Mouse (Mus musculus) thymus, postnatal 14 days (tissue): Measurements from ENCODE around the gene Baz2a.
"Not testable (repeated sequence)": the region's sequence is repeated elsewhere in the genome, so short reads cannot be mapped to it uniquely, and the experiment has no call there.

ENCODE experiments used
- DNase-seq: peaks from one replicate; pipeline ENCODE4 v3.0.0; 2021

The Baz2a gene

DNA sequence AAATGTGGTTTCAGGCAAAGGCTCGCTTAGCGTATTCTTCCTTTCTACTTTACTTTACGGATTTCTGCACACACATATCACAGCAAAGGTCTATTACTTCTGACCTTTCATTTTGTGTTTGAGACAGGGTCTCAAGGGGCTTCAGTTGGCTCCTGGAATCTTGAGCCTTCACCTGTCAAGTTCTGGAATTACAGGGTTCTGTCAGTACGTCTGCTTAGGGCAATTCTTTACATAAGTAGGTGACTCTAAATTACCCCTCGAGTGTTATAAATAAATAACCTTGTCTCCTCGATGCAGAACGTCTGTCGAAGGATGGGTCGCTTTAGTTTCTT lies 8.9 kb upstream of the Baz2a start:
- DNase-seq: no peak

DNA sequence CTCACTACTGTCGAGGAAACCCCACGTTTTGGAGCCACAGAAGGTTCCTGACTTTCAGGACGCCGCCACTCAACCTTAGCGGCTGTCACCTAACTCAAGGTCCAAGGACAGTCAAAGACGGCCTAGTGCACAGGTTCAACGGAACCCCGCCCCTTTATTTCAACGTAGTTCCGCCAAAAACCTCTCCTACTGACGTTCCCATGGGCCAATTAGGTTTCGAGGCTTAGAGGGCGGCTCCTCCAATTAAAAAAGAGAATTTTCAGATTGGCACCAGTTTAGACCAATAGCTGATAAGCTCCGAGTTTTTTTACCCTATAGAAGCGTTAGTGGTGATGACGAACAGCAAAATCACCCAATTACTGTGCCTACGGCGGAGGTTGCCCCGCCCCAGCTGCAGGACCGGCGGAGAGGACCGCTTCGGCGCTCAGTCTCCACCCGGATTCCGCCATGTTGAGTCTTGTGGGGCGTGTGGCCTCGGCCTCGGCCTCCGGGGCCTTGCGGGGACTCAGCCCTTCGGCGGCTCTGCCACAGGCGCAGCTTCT lies 8.4 kb upstream of the Baz2a start, which contains the start of gene Atp5b:
Atp5b (plus strand) TSS at position 394 of the 542 bp plus-strand sequence.
- DNase-seq: peak; percentile 98

DNA sequence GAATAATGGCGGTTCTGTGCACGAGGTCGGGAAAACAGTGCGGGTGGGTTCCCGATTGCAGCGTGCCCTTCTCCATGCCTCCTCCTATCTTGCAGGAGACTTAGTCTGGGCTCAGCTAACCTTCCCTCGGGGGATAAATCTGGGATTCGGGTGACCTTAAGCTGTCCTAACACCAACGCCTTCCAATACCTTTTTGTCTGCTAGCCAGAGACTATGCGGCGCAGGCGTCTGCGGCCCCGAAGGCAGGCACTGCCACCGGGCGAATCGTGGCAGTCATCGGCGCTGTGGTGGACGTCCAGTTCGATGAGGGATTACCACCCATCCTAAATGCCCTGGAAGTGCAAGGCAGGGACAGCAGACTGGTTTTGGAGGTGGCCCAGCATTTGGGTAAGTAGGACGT lies 7.7 kb upstream of the Baz2a start:
- peak; percentile 42 for DNase-seq

DNA sequence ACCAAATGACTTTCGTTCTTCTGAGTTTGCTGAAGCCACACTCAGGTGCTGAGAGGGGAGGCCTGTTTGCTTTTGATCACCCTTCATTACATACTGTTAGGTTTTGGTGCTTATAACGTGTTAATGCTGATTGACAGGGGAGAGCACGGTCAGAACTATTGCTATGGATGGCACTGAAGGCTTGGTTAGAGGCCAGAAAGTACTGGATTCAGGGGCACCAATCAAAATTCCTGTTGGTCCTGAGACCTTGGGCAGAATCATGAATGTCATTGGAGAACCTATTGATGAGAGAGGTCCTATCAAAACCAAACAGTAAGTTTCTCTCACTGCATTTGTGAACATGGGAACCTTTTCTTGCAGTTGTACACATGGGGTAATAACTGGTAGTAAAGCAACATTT lies 7.2 kb upstream of the Baz2a start:
- no peak for DNase-seq

DNA sequence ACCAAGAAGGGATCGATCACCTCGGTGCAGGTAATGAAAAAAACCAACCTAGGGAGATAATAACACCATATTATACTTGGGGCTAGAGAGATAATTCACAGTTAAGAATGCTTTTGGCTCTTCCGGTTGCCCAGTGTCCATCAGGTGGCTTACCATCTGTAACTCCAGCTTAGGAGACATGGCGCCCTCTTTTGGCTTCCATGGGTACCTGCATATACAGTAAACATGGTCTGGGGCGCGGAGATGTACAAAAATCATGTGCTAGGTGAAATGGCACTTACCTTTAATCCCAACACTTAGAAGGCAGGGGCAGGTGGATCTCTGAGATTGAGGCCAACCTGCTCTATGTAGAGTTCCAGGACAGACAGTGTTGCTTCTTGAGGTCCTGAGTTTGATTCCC lies 5.0 kb upstream of the Baz2a start:
- peak; percentile 52 for DNase-seq

DNA sequence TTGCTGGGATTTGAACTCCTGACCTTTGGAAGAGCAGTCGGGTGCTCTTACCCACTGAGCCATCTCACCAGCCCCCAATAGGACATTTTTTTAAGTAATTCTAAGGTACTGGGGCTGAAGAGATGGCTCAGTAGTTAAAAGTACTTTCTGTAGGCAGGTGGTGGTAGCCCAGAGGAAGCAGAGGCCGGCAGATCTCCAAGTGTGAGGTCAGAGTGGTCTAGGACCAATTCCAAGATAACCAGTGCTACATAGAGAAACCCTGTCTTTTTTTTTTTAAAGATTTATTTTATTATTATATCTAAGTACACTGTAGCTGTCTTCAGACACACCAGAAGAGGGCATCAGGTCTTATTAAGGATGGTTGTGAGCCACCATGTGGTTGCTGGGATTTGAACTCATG lies 4.2 kb upstream of the Baz2a start:
- DNase-seq: not testable (repeated sequence)

DNA sequence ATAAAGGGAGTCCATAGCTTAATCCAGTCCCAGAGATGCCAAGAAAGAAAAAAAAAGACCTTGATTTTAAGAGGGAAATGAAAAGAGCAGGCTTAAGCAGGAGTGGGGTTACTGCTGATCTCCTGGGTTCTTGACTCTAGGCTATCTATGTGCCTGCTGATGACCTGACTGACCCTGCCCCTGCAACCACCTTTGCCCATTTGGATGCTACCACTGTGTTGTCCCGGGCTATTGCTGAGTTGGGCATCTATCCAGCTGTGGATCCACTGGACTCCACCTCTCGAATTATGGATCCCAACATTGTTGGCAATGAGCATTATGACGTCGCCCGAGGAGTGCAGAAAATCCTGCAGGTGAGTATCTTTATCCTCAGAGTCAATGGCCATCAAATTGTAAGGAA lies 3.2 kb upstream of the Baz2a start:
- no peak for DNase-seq

DNA sequence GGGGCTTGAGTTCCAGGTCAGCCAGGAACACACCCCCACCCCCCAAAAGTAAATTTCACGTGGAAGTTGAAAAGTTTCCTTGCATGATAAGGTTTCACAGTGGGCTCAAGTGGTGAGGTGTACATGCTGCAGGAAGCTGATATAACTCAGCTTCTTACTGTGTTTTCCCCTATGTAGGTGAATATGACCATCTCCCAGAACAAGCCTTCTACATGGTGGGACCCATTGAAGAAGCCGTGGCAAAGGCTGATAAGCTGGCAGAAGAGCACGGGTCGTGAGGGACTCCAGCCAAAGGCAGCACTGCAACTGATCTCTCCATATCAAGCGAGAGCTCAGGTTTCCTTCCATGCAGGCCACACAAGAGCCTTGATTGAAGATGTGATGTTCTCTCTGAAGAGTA lies 1.5 kb upstream of the Baz2a start:
- no peak for DNase-seq

DNA sequence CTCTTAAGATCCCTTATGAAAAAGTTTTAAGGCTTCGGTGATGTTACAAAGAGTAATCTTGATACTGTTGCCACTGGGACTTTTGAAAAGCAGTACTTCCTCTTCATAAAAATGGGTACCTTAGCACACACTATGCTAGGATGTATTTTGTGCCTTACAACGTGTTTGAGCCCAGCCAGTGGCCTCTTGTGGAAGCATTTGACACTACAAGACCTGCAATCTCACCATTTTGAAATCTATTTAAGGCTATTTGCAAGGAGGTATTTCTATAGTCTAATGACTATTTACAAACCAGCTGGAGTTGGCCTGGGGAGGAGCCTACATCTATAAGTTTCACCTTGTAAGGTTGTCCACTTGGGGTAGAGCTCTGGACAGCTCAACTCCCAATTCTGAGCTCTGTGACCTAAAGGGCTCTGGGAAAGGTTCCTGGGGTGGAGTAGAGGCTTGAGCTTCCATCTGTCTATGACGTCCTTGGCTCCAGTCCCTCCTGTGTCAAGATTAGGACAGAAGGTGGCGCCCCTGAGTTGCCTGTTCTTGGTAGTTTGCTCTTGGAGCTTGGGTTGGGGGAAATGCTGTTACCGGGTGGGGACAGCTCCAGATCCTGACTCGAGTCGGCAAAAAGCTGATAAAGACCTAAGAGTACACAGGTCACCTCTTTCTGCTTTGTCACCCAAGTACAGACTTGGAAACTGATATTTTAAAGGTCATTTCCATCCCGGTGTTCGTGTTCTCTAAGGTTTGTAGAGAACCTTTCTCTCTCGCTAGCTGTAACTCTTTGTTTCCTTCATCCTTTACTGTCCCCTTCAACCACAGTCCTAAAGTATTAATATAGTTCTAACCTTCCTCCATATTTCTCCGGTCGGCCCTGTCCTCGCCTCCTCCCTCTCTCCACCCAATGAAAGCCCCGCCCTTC lies 470 bp upstream of the Baz2a start:
- peak; percentile 93 for DNase-seq

DNA sequence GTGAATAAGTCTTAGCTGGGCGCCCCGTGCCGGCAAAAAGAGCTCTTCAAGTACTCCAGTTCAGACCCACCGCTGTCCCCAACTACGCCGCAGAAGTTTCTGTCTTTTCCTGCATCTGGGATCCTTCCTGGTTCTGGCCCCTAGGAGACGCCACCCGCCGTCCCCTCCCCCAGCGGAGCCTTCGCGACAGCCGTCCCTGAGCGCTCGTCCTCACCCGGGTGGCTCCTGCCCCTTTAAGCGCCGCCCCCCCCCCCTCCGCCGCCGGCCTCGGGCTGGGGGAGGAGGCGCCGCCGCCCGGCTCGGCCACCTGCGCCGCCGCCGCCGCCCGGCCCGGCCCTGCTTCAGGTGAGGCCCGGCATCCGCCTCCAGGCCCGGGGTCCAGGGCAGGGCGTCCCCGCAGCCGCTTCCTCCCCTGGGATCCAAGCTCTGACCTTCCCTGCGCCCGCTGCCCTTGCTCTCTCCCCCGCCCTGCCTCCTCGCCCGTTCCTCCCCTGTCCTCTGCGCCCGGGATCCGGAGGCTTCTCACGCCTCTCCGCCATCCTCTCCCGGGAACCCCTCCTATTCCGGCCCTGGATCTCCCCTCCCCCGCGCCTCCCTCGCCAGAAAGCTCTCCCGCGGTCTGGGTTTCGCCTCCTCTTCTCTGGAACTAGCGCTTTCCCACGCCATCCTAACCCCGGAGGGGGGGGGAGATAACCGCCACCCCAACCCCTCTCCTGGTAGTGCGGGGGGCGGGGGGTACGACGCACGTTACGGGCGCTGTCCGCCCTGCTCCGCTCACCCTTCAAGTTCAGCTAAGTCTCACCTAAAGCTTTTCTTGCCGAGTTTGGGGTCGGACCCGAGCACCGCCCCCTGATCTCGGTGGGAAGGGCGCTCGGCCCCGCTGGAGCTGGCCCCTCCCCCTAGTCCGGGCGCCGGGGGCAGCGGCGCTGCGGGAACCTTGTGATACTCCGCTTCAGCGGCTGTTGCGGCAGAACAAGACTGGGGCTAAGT lies 1.4 kb downstream of the Baz2a start:
- peak; percentile 88 for DNase-seq

DNA sequence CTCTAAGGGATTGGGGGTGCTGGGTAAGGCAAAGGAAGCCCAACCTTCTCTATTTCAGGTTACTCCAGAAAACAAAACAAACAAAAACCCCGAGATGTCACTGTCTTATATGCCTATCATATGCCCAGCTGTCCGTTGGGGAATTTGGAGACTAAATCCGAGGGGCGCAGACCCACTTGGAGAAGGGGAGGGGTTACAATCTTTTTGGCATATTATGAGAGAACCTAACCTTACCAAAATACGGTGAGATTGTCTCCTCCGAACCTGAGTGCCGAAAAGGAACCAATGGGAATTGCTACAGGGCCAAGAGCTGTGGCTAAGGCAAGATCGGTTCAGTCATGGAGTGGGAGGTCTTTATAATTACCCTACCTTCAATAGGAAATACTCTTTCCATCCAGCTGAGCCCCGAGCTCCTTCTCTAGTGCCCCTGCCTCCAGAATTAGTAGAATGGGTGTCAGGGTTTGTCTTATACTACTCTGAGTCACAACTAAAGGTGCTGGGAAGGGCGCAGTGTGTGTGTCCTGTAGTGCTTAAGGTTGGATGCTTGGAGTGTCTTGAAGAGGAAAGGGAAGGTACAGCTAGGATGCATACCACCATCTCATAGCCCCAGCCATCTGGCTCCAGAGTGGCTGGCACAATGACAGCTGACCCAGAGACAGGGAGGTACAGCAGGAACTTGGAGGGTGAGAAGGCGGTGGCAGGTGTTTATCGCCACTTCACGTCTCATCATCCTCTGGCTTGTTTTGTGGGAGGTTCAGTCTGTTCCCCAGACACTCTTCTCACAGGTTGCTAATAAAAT lies 2.3 kb downstream of the Baz2a start:
- peak; percentile 46 for DNase-seq

DNA sequence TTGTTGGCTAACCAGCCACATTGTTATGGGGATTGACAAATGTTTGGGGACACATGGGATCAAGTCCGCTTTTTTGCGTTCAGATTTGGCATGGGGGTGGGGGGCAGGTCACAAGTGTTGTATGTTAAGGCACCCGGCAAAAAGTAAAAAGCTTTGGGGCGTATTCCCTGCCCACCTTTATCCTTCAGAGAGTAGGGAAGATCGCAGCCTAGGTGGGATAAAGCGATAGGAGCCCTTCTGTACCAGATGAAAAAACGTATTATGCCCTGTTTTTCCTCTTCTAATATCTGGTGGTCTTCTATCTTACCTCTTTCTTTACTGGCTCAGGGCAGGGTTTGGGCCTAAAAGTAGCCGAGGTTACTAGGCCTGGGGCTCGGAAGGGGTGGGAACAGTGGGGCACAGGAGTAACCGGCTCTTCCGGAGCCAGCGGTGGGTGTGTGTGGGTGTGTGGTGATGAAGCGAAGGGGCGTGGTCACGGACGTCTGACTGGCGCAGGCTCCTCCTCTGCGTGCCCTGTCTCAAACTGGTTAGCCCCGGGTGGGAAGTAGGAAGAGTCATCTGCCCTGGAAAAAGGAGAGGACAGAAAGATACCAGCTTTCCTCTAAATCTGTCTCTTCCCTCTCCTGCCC lies 3.1 kb downstream of the Baz2a start:
- peak; percentile 97 for DNase-seq

DNA sequence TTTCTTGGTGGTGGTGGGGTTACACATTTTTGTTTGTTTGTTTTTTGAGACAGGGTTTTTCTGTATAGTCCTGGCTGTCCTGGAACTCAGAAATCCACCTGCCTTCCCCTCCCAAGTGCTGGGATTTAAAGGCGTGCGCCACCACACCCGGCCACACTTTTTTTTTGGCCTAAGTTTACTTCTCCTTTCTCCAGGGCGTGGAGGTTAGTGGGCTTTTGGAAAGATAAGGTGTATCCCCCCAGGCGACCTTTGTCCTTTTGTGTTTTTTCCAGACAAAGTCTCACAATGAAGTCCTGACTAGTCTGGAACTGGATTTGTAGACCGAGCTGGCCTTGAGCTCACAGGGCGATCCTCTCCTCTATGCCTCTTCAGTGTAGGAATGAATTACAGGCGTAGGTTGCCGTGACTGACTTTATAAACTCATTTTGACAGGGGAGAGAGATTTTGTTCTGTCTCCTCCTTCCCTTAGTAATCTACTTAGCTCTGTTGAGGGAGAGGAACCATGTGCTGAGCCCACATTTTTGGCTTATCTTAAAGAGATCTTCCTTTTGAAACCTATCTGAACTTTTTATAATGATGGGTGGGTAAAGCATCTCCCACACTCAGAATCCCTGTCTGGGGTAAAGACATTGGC lies 3.7 kb downstream of the Baz2a start:
- DNase-seq: no peak

DNA sequence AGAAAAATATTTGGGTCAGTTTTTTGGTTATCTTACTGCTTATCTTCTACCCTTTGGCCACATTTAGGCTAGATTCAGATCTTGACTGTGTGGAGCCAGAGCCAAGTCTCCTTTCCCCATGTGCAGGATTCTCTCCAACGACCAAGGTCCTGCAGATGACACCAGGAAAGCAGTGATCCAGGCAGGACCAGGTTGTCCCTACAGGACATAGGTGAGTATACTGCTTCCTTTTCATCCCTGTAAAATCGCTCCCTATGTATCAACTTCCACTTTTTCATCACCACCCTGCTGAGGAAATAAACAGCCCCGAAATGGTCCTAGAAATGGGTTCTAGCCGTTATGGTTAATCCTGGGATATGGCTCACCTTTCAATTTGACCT lies 4.9 kb downstream of the Baz2a start:
- DNase-seq: no peak

DNA sequence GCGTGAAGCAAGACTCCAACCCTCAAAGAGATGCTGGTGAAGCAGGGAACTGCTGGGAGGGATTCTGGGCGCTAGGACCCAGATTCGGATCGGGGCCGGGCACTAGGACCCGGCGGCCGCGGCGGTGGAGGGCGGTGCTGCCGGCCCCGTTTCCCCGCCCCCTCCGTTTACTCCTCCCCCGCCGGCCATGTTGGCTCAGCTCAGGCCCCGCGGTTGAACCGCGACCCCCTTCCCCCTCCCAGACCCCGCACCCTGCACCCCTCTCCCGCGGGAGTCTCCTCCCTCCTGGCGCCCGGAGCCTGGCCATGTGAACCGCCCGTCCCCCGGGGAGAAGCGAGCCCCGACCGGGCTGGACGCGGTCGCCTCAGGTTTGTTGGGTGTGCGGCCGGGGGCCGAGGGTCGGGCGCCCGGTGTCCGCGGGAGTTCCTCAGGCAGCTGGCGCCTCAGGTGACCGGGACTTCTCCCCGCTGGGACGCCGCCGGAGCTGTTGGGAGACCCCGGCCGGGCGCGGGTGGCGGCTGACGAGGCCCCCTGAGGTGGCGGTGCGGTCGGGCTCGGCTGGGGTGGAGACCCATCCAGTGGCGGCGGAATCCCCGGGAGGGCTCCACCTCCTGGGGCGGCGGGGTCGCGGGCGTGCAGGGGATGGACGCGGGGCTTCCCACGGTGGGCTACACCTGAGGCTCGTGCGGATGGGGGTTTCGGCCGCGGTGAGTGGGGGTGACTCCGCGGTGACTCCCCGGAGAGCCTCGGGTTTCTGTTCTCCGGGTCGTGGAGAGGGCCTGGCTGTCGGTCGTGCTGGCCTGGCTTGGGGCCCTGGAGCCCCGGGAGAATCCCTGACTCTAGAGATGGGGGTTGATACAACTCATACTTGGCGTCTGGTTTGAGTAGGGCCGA lies 5.6 kb downstream of the Baz2a start:
- peak; percentile 89 for DNase-seq

DNA sequence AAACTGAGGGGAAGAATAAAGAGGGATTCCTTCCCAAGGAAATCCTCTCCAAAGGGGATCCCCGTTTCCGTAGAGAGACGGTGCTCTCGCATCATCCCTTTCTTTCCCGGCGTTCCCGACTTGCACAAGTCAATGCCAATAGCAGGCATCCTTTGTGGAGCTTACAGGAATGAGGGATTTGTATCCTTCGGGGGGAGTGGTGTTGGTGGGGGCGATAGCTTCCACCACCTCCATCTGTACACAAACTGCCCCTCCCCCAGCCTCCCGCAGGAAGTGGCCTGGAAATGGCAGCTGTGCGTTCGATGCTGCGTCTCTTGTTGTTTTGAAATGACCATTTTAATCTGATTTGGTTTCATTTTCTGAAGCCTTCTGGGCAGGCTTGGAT lies 6.2 kb downstream of the Baz2a start:
- DNase-seq: peak; percentile 81

DNA sequence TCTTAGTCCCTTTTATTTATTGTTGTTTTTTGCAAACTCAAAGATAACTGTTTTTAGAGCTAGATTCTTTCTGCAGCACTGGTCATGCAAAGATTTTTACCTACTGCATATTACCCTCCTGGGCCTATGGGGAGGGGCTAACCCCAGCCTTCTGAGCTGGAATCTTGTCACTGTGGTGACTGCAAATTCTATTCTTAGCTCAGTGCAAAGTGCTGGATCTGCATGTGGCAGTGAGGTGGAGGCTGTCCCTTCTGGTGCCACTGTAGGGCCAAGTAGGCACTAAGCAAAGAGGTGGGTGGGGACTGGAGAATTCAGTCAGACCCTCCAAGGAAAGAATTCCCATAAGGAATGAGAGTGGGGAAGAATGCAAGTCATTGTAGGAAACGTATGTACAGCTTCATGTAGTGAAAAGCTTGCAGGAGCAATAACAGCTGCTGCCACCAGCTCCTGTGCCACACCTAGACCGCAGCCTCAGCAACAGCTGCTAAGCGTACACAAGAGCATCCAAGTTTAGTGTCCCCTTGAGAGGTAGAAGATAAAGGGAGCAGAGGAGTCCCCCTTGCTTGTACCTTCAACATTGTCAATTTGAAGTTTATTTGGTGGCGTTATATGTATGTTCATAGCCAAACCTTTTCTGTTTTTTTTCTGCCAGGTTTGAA lies 18.9 kb downstream of the Baz2a start:
- DNase-seq: no peak

DNA sequence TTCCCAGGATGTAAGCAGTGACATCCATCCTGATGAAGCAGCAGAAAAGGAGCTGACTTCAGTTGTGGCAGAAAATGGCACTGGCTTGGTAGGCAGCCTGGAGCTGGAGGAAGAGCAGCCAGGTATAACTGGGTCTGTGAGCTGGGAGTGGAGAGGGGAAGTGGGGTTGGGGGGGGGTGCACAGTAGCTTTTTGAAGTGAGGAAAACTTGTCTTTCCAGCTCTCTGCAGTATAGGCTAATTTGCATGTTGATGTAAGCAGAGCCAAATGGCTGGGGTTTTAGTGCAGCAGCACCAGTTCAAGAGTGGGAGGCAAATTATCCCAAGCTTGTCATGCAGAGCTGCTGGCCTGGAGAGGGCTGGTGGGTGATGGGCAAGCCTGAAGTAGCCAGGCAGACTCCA lies 19.9 kb downstream of the Baz2a start:
- no peak for DNase-seq

DNA sequence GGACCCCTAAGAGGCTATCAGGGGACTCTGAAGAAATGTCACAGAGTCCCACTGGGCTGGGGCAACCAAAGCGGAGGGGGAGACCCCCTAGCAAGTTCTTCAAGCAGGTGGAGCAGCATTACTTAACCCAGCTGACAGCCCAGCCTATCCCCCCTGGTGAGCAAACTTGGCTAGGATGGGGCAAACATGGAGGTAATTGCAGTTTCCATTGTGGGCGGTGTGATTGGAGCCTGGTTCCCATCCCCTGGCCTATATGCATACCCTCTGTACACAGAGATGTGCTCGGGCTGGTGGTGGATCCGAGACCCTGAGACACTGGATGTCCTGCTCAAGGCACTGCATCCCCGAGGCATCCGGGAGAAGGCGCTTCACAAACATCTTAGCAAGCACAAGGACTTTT lies 32.5 kb downstream of the Baz2a start:
- no peak for DNase-seq

DNA sequence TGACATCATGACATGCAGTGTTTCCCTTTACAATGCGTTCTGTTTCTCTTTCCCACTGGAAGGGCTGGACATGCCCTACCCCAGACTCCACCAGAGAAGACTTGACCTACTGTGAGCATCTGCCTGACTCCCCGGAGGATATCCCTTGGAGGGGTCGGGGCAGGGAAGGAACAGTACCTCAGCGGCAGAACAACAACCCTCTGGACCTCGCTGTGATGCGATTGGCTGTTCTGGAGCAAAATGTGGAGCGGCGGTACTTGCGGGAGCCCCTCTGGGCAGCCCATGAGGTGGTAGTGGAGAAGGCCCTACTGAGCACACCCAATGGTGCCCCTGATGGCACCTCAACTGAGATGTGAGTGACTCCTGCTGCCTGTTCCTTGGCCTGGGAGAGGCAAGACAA lies 33.5 kb downstream of the Baz2a start:
- no peak for DNase-seq
